Mouse (Mus musculus): ENCODE data around the gene 1700003E16Rik.

1700003E16Rik gene

GRCm38 (mm10) chr6:83205851-83206250, 49.6 kb downstream of the 1700003E16Rik start:
- no peak for DNase-seq (ENCODE audit: low spot score in 2 of 2)

GRCm38 (mm10) chr6:83206321-83206720, 50.1 kb downstream of the 1700003E16Rik start:
- DNase-seq (ENCODE audit: low spot score in 2 of 2): no peak

- no peak for DNase-seq (ENCODE audit: low spot score in 2 of 2)
Measured at GRCm38 (mm10) chr6:83207361-83208049, 51.3 kb downstream of the 1700003E16Rik start.

- DNase-seq (ENCODE audit: low spot score in 2 of 2): no peak
Measured at GRCm38 (mm10) chr6:83208050-83208400, 51.8 kb downstream of the 1700003E16Rik start.

GRCm38 (mm10) chr6:83210495-83210894, 54.3 kb downstream of the 1700003E16Rik start:
- DNase-seq (ENCODE audit: low spot score in 2 of 2): no peak

- DNase-seq (ENCODE audit: low spot score in 2 of 2): no peak
Measured at GRCm38 (mm10) chr6:83211526-83211925, 55.3 kb downstream of the 1700003E16Rik start.

Data from urinary bladder, adult 18-20 months (tissue).